Mouse (Mus musculus) cerebellum, adult 2 months (tissue): ENCODE data around the gene Arhgef25.

Source experiments
- CTCF ChIP-seq: fragments of 200-500 bp; IDR thresholded peaks from 2 replicates; pipeline ENCODE4 v1.5.1; 2011; ENCODE audit warnings: low read depth, mild to moderate bottlenecking, control low read depth, low read length, moderate library complexity, borderline replicate concordance; ENCODE audit not compliant: insufficient read depth
- POLR2A ChIP-seq: fragments of 200-500 bp; IDR thresholded peaks from 2 replicates; pipeline ENCODE4 v1.6.1; 2011; ENCODE audit warnings: low read length, control low read depth, borderline replicate concordance; ENCODE audit not compliant: insufficient read depth

DNA sequence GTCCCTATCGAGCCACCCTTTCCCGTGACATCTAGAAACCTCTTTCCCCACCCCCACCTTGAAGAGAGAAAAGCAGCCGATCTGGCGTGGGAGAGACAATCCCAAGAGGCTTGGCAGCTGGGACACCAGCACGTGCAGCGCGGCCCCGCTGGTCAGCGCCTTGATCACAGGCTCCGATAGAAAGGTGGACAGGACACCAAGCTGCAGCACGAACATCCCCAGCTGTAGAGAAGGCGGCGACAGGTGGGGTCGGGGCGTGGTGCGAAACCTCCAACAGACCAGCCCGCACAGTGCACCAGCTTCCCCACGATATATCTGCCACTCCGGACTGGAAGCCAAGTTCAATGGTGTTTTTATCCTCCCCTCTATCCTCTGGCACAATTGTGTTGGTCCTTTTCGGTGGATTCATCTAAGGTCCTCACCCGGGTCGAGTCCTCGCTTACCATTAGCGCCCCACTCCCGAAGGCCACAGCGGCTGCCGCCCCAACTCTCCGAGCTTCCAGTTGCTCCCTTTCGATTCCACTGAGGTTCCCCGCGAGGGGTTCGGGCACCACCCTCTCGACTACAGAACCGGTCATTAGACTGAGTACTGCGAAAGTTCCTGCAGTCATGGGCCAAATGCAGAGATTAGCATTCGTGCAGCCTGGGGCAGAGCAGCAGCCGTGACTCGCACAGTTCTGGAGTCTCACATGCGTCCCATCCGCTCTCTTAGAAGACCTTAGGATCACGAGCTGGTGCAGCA is 11.4 kb downstream of the Arhgef25 start:
- TF ChIP-seq CTCF (no peak), POLR2A (no peak)
